ENCODE assay signal across 11 mouse cellular contexts in the genomic region with DNA sequence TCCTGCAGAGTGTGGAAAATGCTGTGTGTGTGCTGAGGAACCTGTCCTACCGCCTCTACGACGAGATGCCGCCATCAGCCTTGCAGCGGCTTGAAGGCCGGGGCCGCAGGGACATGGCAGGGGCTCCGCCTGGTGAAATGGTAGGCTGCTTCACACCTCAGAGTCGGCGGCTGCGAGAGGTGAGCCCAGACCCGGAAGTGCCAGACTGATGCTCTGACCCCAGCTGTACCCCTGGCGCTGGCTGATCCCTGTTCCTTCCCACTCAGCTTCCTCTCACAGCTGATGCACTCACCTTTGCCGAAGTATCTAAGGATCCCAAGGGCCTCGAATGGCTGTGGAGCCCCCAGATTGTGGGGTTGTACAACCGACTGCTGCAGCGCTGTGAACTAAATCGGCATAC. TPM values are rescaled to one million over a fixed set of nuclear protein-coding genes. Genes with fewer than 3 reads are reported as not detected.
DNase-seq lines count a peak whose midpoint lies in the region; ATAC-seq and TF ChIP-seq lines count a peak whose summit lies in the region.
"Had no signal": no experiment of that assay in that cellular context is flagged by ENCODE, and none has a peak within 500 bp of the region (broad histone marks: within the 10 kb centered on the region; RNA-seq: fewer than 3 reads in every experiment).

No protein-coding gene starts in this region.

- 0 out of 2 replicates have a peak overlapping the region, but pooled peaks have one; percentile 24 for H3K9ac ChIP-seq in heart, embryonic 12.5 days
- H3K9ac ChIP-seq in liver, embryonic 13.5 days, result peak overlapping the region; percentile 1; the same call in 1 of the 2 replicates
- H3K9ac ChIP-seq: forebrain, embryonic 15.5 days had no signal

- H3K9me3 ChIP-seq in heart, embryonic 12.5 days (replicated peaks), result no peaks in the 10 kb centered on the region
- no peaks in the 10 kb centered on the region for H3K9me3 ChIP-seq in liver, embryonic 13.5 days (replicated peaks)
- H3K9me3 ChIP-seq: forebrain, embryonic 15.5 days had no signal

- no peak for DNase-seq in heart, postnatal 36 days
- no peak for DNase-seq in spleen, adult 2 months (ENCODE audit: low read depth in 1 of 2, low spot score in 2 of 2)
- no peak for DNase-seq in spleen, adult 12 weeks (ENCODE audit: low spot score)
- DNase-seq in liver, embryonic 13.5 days, result no peak
- peak; percentile 53 to 54 for DNase-seq in thymus, postnatal 36 days
- no peak for DNase-seq in right cerebral cortex, adult 2 months (ENCODE audit: low spot score in 2 of 2)
- no peak for DNase-seq in left cerebral cortex, postnatal 14 days (ENCODE audit: low spot score in 2 of 2)
- DNase-seq: layer of hippocampus, postnatal 36 days had no signal

- no peak for ATAC-seq in heart, embryonic 12.5 days (ENCODE audit: insufficient number of reproducible peaks, low FRiP score)
- no peak for ATAC-seq in liver, embryonic 13.5 days (ENCODE audit: low read depth)
- ATAC-seq: forebrain, embryonic 15.5 days had no signal

- TF ChIP-seq POLR2A in spleen, adult 2 months (IDR thresholded peaks at IDR 0.05; ENCODE audit: low read depth, low read length), result no peak

- peak overlapping the region; percentile 19; the same call in 1 of the 2 replicates for H3K4me3 ChIP-seq in heart, embryonic 12.5 days
- H3K4me3 ChIP-seq in spleen, adult 2 months (ENCODE audit: extremely low read depth, insufficient read depth, insufficient read length), result peak overlapping the region; percentile 49
- H3K4me3 ChIP-seq in liver, embryonic 13.5 days (replicated peaks), result 0 out of 2 replicates have a peak overlapping the region, but pooled peaks have one; percentile 1
- H3K4me3 ChIP-seq: forebrain, embryonic 15.5 days had no signal

- TF ChIP-seq CTCF in spleen, adult 2 months (IDR thresholded peaks at IDR 0.05; ENCODE audit: extremely low read depth, insufficient read depth, insufficient read length, insufficient replicate concordance), result no peak

- peak overlapping the region; percentile 51 for H3K4me2 ChIP-seq in heart, embryonic 12.5 days
- H3K4me2 ChIP-seq in liver, embryonic 13.5 days, result peak overlapping the region; percentile 40
- H3K4me2 ChIP-seq: forebrain, embryonic 15.5 days had no signal

- H3K36me3 ChIP-seq in heart, embryonic 12.5 days, result no peaks in the 10 kb centered on the region
- peaks cover 15% of the 10 kb centered on the region for H3K36me3 ChIP-seq in spleen, adult 2 months (ENCODE audit: control insufficient read depth, insufficient read depth, low read length)
- no peaks in the 10 kb centered on the region for H3K36me3 ChIP-seq in liver, embryonic 13.5 days
- H3K36me3 ChIP-seq: forebrain, embryonic 15.5 days had no signal

- peaks cover 10% of the 10 kb centered on the region; the same call in 1 of the 2 replicates for H3K4me1 ChIP-seq in heart, embryonic 12.5 days (replicated peaks)
- H3K4me1 ChIP-seq in spleen, adult 2 months (ENCODE audit: control insufficient read depth, insufficient read depth, insufficient read length), result peaks cover 16% of the 10 kb centered on the region
- H3K4me1 ChIP-seq in liver, embryonic 13.5 days (replicated peaks), result peaks cover 30% of the 10 kb centered on the region

- H3K27ac ChIP-seq in heart, embryonic 12.5 days (ENCODE audit: poor library complexity, severe bottlenecking), result no peak overlapping the region
- H3K27ac ChIP-seq in spleen, adult 2 months (ENCODE audit: insufficient read depth, low read length), result peak overlapping the region; percentile 40
- H3K27ac ChIP-seq in liver, embryonic 13.5 days, result no peak overlapping the region
- H3K27ac ChIP-seq: forebrain, embryonic 15.5 days had no signal

- WGBS in heart, embryonic 12.5 days, result 6% methylated on average over 18 of the region's 18 CpGs
- WGBS in spleen, adult 2 months, result 6% methylated on average over 18 of the region's 18 CpGs
- 6% methylated on average over 18 of the region's 18 CpGs for WGBS in liver, embryonic 13.5 days (ENCODE audit: insufficient replicate concordance)

- intact Hi-C loops in heart, postnatal 36 days (cut with DNase I), result no loop called here
- intact Hi-C loops in left cerebral cortex, postnatal 14 days (cut with DNase I), result no loop called here

- H3K27me3 ChIP-seq in heart, embryonic 12.5 days (replicated peaks), result peaks cover 64% of the 10 kb centered on the region
- H3K27me3 ChIP-seq in spleen, adult 2 months (ENCODE audit: control insufficient read depth, insufficient read depth, low read length), result no peaks in the 10 kb centered on the region
- H3K27me3 ChIP-seq in liver, embryonic 13.5 days, result peaks cover 50% of the 10 kb centered on the region

RNA-seq across cellular contexts. Expression of a gene that starts 10.5 kb away (rescaled TPM):
- 0.41 and 0.50 TPM in 2 replicates for polyA plus RNA-seq in heart, embryonic 12.5 days (2016; fragmentation: Nextera tagmentation; extraction: Ambion mirVana)
- not detected for total RNA-seq in heart, postnatal 36 days (2021)
- polyA plus RNA-seq in spleen, adult 2 months (2012; rRNA removed), result 30.1 and 36.7 TPM in 2 replicates
- 0.70 and 0.71 TPM in 2 replicates for polyA plus RNA-seq in liver, embryonic 13.5 days (2015; fragmentation: Nextera tagmentation; extraction: Ambion mirVana)
- total RNA-seq in left cerebral cortex, postnatal 14 days (2021), result under 1 TPM in 1 of 2 experiments, not detected in 1; 0.55 TPM
- total RNA-seq: layer of hippocampus, postnatal 36 days had no signal
- polyA plus RNA-seq: forebrain, embryonic 15.5 days had no signal

RNA-seq across cellular contexts. Expression of a gene that starts 11.9 kb away (rescaled TPM):
- polyA plus RNA-seq in heart, embryonic 12.5 days (2016; fragmentation: Nextera tagmentation; extraction: Ambion mirVana), result 2.2 and 2.9 TPM in 2 replicates
- 1 to 10 TPM; 5.6 to 9.5 TPM for total RNA-seq in heart, postnatal 36 days (2021)
- polyA plus RNA-seq in spleen, adult 2 months (2012; rRNA removed), result 35.8 and 45.5 TPM in 2 replicates
- 16.5 and 16.9 TPM in 2 replicates for polyA plus RNA-seq in liver, embryonic 13.5 days (2015; fragmentation: Nextera tagmentation; extraction: Ambion mirVana)
- total RNA-seq in left cerebral cortex, postnatal 14 days (2021), result 1 to 10 TPM; 2.5 to 2.6 TPM

RNA-seq across cellular contexts. Expression of a gene that starts 27.6 kb away (rescaled TPM):
- polyA plus RNA-seq in heart, embryonic 12.5 days (2016; fragmentation: Nextera tagmentation; extraction: Ambion mirVana), result 2.0 and 2.5 TPM in 2 replicates
- not detected for total RNA-seq in heart, postnatal 36 days (2021)
- polyA plus RNA-seq in spleen, adult 2 months (2012; rRNA removed), result 0.79 and 1.9 TPM in 2 replicates
- polyA plus RNA-seq in liver, embryonic 13.5 days (2015; fragmentation: Nextera tagmentation; extraction: Ambion mirVana), result 0.75 and 0.81 TPM in 2 replicates
- 10 to 100 TPM; 92.9 to 93.9 TPM for total RNA-seq in left cerebral cortex, postnatal 14 days (2021)
- total RNA-seq: neutrophil, adult 5-6 weeks had no signal

RNA-seq across cellular contexts. Expression of a gene that starts 29.1 kb away (rescaled TPM):
- polyA plus RNA-seq in heart, embryonic 12.5 days (2016; fragmentation: Nextera tagmentation; extraction: Ambion mirVana), result 0.09 and 0.30 TPM in 2 replicates
- total RNA-seq in heart, postnatal 36 days (2021), result under 1 TPM; 0.14 to 0.33 TPM
- polyA plus RNA-seq in spleen, adult 2 months (2012; rRNA removed), result 0.02 and 0.23 TPM in 2 replicates
- polyA plus RNA-seq in liver, embryonic 13.5 days (2015; fragmentation: Nextera tagmentation; extraction: Ambion mirVana), result 0.12 and 0.20 TPM in 2 replicates
- total RNA-seq in left cerebral cortex, postnatal 14 days (2021), result not detected
- total RNA-seq: layer of hippocampus, postnatal 36 days; neutrophil, adult 5-6 weeks had no signal

RNA-seq across cellular contexts. Expression of a gene that starts 33.7 kb away (rescaled TPM):
- polyA plus RNA-seq in heart, embryonic 12.5 days (2016; fragmentation: Nextera tagmentation; extraction: Ambion mirVana), result 58.0 and 65.9 TPM in 2 replicates
- total RNA-seq in heart, postnatal 36 days (2021), result 10 to 100 TPM; 25.8 to 36.2 TPM
- polyA plus RNA-seq in spleen, adult 2 months (2012; rRNA removed), result 26.8 and 27.0 TPM in 2 replicates
- 138 and 147 TPM in 2 replicates for polyA plus RNA-seq in liver, embryonic 13.5 days (2015; fragmentation: Nextera tagmentation; extraction: Ambion mirVana)
- 10 to 100 TPM; 52.9 to 65.6 TPM for total RNA-seq in left cerebral cortex, postnatal 14 days (2021)

Comparison
In these comparisons a context has a peak if more than half of its experiments do, and no peak if none do; other contexts are left out.
1. DNase-seq: peak in thymus, postnatal 36 days (2 of 2); none in heart, postnatal 36 days (0 of 2), spleen, adult 2 months (0 of 2), spleen, adult 12 weeks (single experiment), liver, embryonic 13.5 days (single experiment), right cerebral cortex, adult 2 months (0 of 2) and left cerebral cortex, postnatal 14 days (0 of 2).
2. RNA of a gene that starts 10.5 kb away (polyA plus RNA-seq): 30.1 to 36.7 TPM in spleen, adult 2 months; 0.70 to 0.71 TPM in liver, embryonic 13.5 days and 0.41 to 0.50 TPM in heart, embryonic 12.5 days; every median in the first group is over 10 times any median in the second.
3. Peak in every context shown above with its lines, with median percentiles within 50 percentile points of each other: H3K4me3 ChIP-seq.